Mouse (Mus musculus) brown adipose tissue, adult 24 weeks (tissue): Measurements from ENCODE around the gene Sema4a. TPM values are rescaled to one million over a fixed set of nuclear protein-coding genes. Genes with fewer than 3 reads are reported as not detected.

ENCODE experiments used
- H3K27ac ChIP-seq: fragments of 200-500 bp; replicated peaks from 2 replicates; pipeline ENCODE4 v1.5.1; 2012; ENCODE audit warnings: low read depth, mild to moderate bottlenecking, low read length
- H3K4me1 ChIP-seq: fragments of 200-500 bp; 2 replicates; pipeline ENCODE4 v1.6.1; 2012; ENCODE audit warnings: low read length, mixed read lengths; ENCODE audit not compliant: control insufficient read depth, insufficient read depth, insufficient read length
- H3K4me3 ChIP-seq: fragments of 200-500 bp; 2 replicates; pipeline ENCODE4 v1.5.1; 2012; ENCODE audit warnings: low read depth, mild to moderate bottlenecking, low read length, moderate library complexity; ENCODE audit not compliant: insufficient read depth
- polyA plus RNA-seq: library from polyadenylated mRNA; stranded (reverse); fragments of >200 nt; gene quantifications from 2 replicates; pipeline ENCODE4 v1.2.4, GENCODE M21; 2012; ENCODE audit not compliant: missing spikeins, insufficient read depth, insufficient read length

Sema4a gene
- polyA plus RNA-seq, 1 experiment, result 30.2 TPM

DNA sequence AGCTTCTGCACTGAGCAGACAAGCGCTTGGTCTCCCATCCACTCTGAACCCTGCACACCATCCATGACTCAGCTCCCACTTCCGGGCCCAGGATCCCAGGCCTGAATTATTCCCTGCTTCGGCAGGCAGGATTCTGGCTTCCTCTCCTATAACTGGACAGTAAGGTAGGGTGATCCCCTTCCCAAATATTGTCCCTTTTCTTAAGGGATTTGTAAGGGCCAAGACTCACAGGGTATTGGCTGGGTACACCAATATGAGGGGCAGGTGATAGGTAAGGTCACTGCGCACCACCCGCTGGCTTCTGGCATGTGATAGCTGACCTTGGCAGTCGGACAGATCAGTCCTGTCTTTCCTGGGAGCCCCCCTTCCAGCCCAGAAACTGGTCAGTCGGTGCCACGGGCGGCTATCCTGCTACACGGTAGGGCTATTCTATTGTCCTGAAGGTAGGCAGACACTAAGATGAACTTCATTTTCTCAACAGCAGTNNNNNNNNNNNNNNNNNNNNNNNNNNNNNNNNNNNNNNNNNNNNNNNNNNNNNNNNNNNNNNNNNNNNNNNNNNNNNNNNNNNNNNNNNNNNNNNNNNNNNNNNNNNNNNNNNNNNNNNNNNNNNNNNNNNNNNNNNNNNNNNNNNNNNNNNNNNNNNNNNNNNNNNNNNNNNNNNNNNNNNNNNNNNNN is 34.9 kb upstream of the Sema4a start:
- Histone ChIP-seq H3K4me1 (peaks cover 50% of the 10 kb centered on the region), H3K4me3 (0 out of 2 replicates have a peak overlapping the region, but pooled peaks have one; percentile 9)

DNA sequence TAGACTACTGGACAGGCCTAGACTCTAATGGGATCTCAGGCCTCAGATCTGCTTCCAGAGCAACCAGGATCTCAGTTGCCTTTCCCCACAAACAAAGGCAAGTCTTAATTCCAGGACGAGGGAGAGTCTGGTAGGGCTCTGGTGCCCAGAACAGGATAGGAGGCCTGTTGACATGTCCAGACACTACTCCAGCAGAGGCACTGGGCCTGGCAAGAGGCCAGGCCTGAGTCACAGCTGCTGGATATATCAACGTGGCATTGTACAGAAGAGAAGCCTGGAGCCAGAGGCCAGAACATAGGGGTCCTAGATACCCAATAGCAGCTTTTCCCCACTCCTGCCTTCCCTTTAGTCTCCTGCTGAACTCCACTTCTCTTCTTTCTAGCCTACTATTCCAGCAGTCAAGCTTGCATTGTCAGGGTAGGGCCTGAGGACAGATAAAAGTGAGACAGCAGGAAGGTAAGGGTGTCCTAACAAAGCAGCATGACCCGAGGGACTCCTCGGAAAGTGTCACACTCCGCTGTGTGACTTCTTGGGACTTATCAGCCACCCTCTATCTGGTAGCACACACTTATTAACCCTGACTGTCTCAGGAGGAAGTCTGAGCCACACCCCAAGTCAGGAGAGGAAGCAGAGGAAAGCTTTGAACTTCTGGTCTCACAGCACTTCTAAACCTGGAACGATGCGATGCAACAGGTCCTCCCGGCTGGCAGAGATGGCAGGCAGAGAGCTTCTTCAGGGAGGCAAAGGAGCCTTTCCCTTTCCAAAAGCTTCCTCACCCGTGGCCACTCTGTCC is 34.0 kb upstream of the Sema4a start:
- Histone ChIP-seq H3K4me1 (peaks cover 50% of the 10 kb centered on the region), H3K4me3 (no peak overlapping the region), H3K27ac (peak overlapping the region; percentile 90)

More for the DNA sequence above, 34.9 kb upstream of the Sema4a start:
- peak overlapping the region; percentile 90 for H3K27ac ChIP-seq

DNA sequence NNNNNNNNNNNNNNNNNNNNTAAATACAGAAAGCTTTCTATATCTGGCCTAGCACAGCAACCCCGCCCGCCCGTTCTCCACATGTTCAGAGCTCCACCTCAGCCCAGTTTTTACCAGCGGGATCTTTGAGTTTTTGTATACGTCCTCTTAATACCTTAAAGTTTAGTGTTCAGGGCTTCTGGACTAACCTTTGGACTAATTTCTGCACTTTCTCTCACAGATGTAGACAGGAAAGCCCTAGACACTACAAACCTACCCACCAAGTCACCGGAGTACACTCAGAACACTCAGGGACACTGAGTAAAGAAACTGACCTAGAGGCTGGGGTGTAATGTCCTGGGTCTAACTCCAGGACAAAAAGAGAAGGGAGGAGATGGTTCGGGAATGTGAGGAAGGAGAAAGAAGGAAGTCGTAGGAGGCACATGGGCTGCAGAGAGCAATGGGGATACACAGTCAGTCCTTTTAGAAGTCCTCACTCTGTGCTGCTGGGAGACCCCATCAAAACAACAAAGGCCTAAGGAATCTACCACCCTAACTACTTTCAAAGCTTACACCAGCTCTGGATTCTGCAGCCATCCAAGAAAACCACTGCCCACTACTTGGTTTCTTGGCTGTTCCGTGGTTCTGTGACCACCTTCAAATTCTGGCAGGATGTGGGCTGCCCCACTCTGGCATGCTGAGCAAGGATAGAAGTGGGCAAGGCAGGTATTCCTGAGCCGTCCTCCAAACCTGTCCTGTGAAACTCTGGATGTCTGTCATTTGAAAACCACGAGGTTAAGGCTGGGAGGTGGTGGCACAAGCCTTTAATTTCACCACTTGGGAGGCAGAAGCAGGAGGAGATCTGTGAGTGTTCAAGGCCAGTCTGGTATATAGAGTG is 33.0 kb upstream of the Sema4a start:
- Histone ChIP-seq H3K4me1 (peaks cover 50% of the 10 kb centered on the region), H3K4me3 (no peak overlapping the region), H3K27ac (peak overlapping the region; percentile 90)

DNA sequence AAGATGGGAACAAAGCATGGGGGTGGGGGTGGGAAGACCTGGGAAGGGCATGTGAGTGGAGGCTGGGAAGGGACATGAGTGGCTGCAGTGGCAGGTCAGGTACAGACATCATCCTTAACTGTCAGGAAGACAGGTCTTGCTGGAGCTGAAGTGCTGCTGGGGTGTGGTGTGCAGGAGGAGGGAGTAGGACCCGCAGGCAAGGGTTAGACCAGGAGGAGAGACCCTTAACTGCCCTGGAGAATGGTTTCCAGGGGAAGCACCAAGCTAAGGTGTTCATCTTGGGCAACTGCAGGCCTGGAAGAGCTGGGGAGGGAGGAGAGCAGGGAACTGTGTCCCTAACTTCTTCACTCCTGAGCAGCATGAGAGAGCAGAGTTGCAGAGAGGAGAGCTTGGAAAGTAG is 26.4 kb upstream of the Sema4a start:
- Histone ChIP-seq H3K4me1 (peaks cover 18% of the 10 kb centered on the region), H3K4me3 (no peak overlapping the region), H3K27ac (no peak overlapping the region)

DNA sequence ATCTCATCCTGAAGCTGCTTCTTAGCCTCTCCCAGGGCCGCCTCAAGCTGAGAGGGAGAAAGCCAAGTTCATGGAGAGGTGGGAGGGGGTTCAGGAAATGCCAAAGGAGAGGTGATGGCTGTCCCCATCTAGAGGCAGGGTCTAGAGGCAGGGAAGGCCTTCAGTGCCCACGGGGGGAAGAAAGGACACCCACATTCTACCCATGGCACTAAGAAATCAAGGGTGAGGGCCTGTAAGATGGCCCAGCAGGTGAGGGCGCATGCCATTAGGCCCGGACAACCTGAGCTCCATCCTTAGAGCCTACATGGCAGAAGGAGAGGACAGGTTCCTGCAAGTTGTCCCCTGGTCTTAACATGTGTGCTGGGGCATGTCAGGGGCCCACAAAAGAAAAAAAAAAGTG is 25.9 kb upstream of the Sema4a start:
- peaks cover 16% of the 10 kb centered on the region for H3K4me1 ChIP-seq
- H3K4me3 ChIP-seq, result no peak overlapping the region
- no peak overlapping the region for H3K27ac ChIP-seq

DNA sequence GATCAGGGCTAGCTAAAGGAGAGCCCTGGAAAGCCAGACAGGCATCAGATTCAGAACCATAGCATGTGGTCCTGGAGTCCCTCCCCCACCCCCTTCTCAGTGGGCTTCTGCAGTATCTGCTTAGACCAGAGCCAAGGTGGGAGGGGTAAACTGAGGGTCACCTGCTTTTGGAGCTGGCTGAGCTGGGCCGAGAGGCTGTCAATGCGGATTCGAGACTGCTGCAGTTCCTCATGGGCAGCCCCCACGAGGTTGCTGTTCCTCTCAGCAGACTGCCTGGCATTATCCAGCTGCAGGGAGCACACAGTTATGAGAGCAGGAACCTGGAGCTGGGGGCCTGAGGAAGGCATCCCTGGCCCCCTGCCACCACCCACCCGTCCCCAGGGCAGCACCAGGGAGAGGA is 25.1 kb upstream of the Sema4a start:
- no peak overlapping the region for H3K4me3 ChIP-seq
- peaks cover 13% of the 10 kb centered on the region for H3K4me1 ChIP-seq
- H3K27ac ChIP-seq, result no peak overlapping the region

DNA sequence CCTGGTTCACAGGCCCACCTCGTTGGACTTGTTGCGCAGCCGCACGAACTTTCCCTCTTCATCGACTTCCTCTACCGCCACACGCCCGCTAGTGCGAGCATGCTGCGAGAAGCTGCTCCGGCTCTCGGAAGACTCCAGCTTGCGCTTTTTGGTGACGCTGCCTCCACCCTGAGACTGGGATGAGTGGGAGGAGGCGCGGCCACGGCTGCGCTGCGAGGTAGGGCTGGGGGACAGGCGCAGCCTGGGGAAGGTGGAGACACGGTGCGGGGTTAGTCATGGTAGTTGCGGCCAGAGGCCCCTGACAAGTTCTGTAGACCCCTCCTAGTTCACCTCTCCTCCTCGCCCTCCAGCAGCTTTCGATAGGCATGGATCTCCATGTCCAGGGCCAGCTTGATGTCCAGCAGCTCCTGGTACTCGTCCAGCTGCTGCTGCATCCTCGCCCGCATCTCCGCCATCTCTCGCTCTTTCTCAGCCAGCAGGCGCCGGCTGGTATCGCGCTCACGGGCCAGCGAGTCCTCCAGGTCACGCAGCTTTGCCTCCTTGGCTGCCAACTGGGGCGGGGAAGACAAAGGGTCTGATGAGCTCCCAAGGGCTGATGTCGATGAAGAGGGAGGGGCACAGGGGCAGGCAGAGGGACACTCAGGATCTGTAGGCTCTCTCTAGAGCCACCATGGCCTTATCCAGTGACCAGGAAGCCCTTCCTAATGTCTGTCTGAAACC is 23.8 kb upstream of the Sema4a start:
- Histone ChIP-seq H3K4me1 (peaks cover 4% of the 10 kb centered on the region; the same call in 1 of the 2 replicates), H3K4me3 (no peak overlapping the region), H3K27ac (no peak overlapping the region)

DNA sequence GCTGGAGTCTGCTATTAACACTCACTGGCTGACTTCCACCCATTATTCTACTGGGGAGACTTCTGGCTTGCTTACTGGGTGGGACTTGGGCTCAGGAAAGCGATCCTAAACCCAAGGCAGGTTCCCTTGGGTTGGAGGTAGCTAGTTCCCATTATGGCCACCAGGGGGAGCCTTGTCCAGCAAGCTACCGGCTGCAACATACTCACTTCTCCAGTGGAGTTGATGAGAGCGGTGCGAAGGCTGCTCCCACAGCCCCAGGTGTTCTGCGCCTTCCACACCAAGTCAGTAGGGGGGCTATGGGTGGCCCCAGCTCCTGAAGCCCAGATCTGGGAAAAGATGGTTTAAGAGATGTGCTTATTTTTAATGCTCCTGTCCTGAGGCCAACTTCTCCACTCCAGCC is 22.6 kb upstream of the Sema4a start:
- Histone ChIP-seq H3K4me3 (no peak overlapping the region), H3K4me1 (peaks cover 1% of the 10 kb centered on the region; the same call in 1 of the 2 replicates), H3K27ac (no peak overlapping the region)

DNA sequence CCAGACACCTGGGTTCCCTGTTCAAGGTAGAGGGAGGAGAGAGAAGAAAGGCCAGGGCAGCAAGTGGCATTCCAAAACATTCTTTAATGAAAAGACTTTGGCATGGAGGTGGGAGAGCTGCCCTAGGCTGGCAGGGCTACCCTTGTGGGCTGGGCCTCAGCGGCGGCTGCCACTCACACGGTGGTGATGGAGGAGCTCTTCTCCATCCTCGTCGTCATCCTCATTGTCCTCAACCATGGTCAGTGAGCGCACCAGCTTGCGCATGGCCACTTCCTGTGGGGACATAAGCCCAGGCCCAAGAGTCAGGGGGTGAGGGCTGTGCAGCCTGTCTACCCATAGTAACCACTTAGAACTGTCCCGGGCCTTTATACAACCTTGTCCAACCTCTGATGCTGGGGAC is 22.2 kb upstream of the Sema4a start:
- Histone ChIP-seq H3K4me3 (no peak overlapping the region), H3K4me1 (no peaks in the 10 kb centered on the region), H3K27ac (no peak overlapping the region)

DNA sequence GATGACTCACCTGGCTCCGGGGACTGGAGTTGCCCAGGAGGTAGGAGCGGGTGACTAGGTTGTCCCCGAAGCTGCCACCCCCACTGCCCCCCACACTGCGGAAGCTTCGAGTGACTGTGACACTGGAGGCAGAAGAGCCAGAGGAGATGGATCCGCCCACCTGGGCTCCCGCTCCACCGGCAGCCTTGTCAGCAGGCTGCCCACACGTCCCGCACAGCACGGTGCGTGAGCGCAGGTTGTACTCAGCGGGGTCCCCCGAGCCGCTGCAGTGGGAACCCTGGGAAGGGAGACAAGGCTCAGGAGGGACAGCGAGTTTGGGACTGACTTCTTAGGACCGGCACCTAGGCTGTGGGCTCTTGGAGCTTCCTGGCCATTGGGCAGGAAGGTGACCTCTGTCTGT is 21.4 kb upstream of the Sema4a start:
- Histone ChIP-seq H3K4me3 (no peak overlapping the region), H3K4me1 (no peaks in the 10 kb centered on the region), H3K27ac (no peak overlapping the region)

DNA sequence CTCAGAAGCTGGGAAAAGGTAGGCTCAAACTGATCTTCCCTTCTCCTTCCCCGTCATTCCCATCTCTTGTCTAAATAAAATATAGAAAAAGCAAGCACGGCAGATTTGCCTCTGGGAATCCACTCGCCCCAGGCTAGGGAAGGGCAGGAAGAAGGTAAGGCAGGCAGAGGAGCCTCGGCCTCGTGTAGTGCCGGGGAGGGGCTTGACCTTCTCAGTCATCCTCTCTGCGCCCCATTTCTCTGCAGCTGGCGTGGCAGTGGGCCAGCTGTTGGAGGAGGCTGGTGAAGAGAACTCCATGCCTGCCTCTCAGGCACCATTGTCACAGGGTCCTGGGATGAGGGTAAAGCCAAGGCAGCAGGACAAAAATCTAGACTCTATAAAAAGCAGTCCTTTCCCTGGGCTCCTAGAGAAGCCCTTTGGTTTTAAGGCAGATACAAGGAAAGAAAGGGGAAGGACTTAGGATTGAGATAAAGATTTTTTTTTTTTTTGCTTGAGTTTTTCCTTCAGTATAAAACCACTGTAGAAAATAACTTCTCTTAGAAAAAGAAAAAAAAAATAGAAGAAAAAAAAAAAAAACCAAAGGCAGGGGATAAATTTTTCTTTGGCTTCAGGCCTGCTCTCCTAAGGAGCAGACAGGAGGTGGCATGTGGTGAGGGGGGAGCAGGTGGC is 20.5 kb upstream of the Sema4a start:
- H3K27ac ChIP-seq, result no peak overlapping the region
- no peak overlapping the region for H3K4me3 ChIP-seq
- H3K4me1 ChIP-seq, result no peaks in the 10 kb centered on the region

DNA sequence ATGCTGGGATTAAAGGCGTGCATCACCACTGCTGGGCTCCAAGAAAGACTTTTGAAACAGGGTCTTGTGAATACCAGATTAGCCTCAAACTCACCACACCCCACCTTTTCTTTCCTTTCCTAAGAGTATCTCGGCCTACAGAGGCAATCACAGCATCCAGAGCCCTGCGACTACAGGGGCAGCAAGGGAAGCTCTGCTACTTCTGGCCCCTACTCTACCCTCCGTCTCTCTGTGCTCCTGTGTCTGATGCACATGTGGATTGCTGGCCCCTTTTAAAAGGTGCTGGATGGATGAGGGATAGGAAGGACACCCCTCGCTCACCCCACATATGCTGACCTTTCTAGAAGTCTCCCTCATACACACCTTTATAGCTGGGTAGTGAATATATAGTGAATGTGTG is 19.7 kb upstream of the Sema4a start:
- Histone ChIP-seq H3K4me3 (no peak overlapping the region), H3K27ac (no peak overlapping the region), H3K4me1 (no peaks in the 10 kb centered on the region)

DNA sequence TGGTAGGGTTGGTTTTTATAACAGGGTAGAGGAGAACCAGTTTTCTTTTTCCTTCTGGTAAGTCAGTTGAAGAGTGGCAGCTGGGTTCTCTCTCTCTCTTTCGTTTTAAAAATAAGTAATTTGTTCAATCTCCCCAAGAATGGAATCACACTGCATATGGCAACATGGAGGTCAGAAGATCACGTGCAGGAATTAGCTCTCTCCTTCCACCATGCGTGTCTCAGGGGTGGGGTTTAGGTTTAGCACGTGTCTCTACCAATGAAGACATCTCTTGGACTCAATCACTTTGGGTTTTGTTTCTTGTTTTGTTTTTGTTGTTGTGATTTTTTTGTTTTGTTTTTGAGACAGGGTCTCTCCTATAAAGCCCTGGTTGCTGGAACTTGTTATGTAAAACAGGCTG is 18.8 kb upstream of the Sema4a start:
- H3K4me1 ChIP-seq, result no peaks in the 10 kb centered on the region
- H3K27ac ChIP-seq, result no peak overlapping the region
- H3K4me3 ChIP-seq, result no peak overlapping the region

DNA sequence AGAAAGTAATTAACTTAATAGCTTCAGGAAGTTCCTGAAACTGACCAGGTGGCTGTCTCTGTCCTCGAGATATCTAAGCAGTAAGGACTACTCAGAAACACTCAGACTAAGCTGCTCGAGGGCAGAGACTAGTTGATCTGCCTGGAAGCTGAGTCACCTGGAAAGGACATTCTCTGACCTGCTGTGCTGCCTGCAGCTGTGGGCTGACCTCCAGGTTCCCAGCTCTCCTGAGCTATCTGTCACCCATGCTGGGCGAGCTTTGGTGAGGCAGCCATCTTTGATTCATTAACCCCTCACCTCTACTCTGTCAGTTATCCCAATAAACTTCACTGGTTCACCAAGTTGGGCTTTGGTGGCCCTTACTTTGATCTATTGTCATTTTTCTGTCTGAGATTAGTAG is 18.2 kb upstream of the Sema4a start:
- no peak overlapping the region for H3K27ac ChIP-seq
- H3K4me3 ChIP-seq, result no peak overlapping the region

More for the DNA sequence above, 18.2 kb upstream of the Sema4a start:
- H3K4me1 ChIP-seq, result no peaks in the 10 kb centered on the region
